Mouse (Mus musculus): Measurements from ENCODE around the gene Dnah3. TPM values are rescaled to one million over a fixed set of nuclear protein-coding genes. Genes with fewer than 3 reads are reported as not detected.

The Dnah3 gene
- polyA plus RNA-seq, 1 experiment from 2014 or later: not detected

GRCm38 (mm10) chr7:120106356-120106755 is 11.3 kb upstream of the Dnah3 start:
- no peak overlapping the region for H3K9ac ChIP-seq (replicated peaks; ENCODE audit: low read length)
- no peak overlapping the region for H3K27ac ChIP-seq (ENCODE audit: low read length)
- peaks cover 9% of the 10 kb centered on the region for H3K4me1 ChIP-seq (ENCODE audit: insufficient read depth, low read length)
- H3K27me3 ChIP-seq (ENCODE audit: insufficient read depth, low read length): no peaks in the 10 kb centered on the region
- no peak overlapping the region for H3K4me3 ChIP-seq (ENCODE audit: low read length)
- H3K4me2 ChIP-seq (replicated peaks; ENCODE audit: low read depth, low read length): no peak overlapping the region
- no peaks in the 10 kb centered on the region for H3K9me3 ChIP-seq (ENCODE audit: low read length)
- no peaks in the 10 kb centered on the region; the same call in 1 of the 2 replicates for H3K36me3 ChIP-seq (ENCODE audit: insufficient read depth, low read length)
- no peak for ATAC-seq (ENCODE audit: low FRiP score, low TSS enrichment)
- WGBS: 53% methylated on average over 2 of the region's 2 CpGs

GRCm38 (mm10) chr7:120104975-120105374 is 9.9 kb upstream of the Dnah3 start:
- Histone ChIP-seq H3K4me1 (ENCODE audit: insufficient read depth, low read length) (peaks cover 9% of the 10 kb centered on the region), H3K9ac (replicated peaks; ENCODE audit: low read length) (no peak overlapping the region), H3K36me3 (ENCODE audit: insufficient read depth, low read length) (no peaks in the 10 kb centered on the region; the same call in 1 of the 2 replicates), H3K27ac (ENCODE audit: low read length) (no peak overlapping the region), H3K27me3 (ENCODE audit: insufficient read depth, low read length) (no peaks in the 10 kb centered on the region), H3K4me3 (ENCODE audit: low read length) (no peak overlapping the region), H3K4me2 (replicated peaks; ENCODE audit: low read depth, low read length) (no peak overlapping the region), H3K9me3 (ENCODE audit: low read length) (no peaks in the 10 kb centered on the region)
- ATAC-seq (ENCODE audit: low FRiP score, low TSS enrichment): no peak
- WGBS: 76% methylated on average over 3 of the region's 3 CpGs

GRCm38 (mm10) chr7:120103019-120103567 is 8.0 kb upstream of the Dnah3 start:
- Histone ChIP-seq H3K9me3 (ENCODE audit: low read length) (no peaks in the 10 kb centered on the region), H3K4me3 (ENCODE audit: low read length) (peak overlapping the region; percentile 69), H3K36me3 (ENCODE audit: insufficient read depth, low read length) (no peaks in the 10 kb centered on the region; the same call in 1 of the 2 replicates), H3K4me1 (ENCODE audit: insufficient read depth, low read length) (peaks cover 9% of the 10 kb centered on the region), H3K27me3 (ENCODE audit: insufficient read depth, low read length) (no peaks in the 10 kb centered on the region), H3K4me2 (replicated peaks; ENCODE audit: low read depth, low read length) (peak overlapping the region; percentile 93), H3K27ac (ENCODE audit: low read length) (no peak overlapping the region), H3K9ac (replicated peaks; ENCODE audit: low read length) (peak overlapping the region; percentile 78)
- WGBS: 2% methylated on average over 25 of the region's 25 CpGs
- peak; percentile 40; the same call in 1 of the 2 replicates for ATAC-seq (ENCODE audit: low FRiP score, low TSS enrichment)

DNA sequence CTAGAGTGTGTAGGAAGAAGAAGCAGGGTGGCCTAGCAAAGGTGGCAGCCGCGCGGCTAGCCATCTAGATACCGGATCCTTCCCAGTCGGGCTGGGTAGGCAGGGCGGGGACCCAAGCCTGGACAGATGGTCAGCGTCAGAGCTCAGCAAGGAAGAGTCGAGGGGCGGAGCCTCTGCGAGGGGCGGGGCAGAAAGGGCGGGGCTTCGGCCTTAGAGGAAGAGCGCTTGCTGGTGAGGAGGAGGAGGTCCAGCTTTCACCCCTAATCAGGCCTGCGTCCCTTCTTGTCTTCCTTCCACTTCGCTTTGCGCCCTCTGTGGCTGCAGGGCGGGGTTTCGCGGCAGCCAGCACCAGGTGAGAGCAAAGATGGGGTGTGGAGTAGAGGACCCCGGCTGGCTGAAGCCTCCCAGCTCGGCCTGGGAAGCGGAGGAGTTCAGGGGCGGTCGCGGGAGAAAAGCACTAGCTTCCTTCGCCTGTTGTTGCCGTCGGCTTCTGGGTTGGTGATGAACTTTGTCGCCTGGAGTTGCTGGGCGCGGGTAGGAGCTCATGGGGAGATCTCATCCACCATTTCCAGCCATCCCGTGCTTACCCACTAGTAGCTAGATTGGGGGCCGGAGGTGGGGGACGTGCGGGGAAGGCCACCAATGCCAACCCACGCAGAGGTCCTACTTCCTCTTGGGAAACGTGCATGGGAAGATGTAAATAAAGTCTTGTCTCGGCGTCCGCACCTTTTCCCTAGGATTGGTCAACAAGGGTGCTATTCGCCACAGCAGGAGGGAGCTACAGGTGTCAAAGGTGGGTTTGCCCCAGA is 7.3 kb upstream of the Dnah3 start, which contains the start of gene Tmem159:
Gene Tmem159, plus strand, starts transcription at position 190 of the 809 bp plus-strand sequence.
- H3K4me1 ChIP-seq (ENCODE audit: insufficient read depth, low read length): peaks cover 9% of the 10 kb centered on the region
- peak; percentile 96 for ATAC-seq (ENCODE audit: low FRiP score, low TSS enrichment)
- H3K9ac ChIP-seq (replicated peaks; ENCODE audit: low read length): peak within 1 kb of the TSS; percentile 78
- no peaks in the 10 kb centered on the region for H3K9me3 ChIP-seq (ENCODE audit: low read length)
- WGBS: under 1% methylated on average over 42 of the region's 42 CpGs
- H3K4me2 ChIP-seq (replicated peaks; ENCODE audit: low read depth, low read length): peak within 1 kb of the TSS; percentile 93
- peak within 1 kb of the TSS; percentile 75 for H3K27ac ChIP-seq (ENCODE audit: low read length)
- H3K4me3 ChIP-seq (ENCODE audit: low read length): peak within 1 kb of the TSS; percentile 69
- no peaks in the 10 kb centered on the region for H3K36me3 ChIP-seq (ENCODE audit: insufficient read depth, low read length)
- no peaks in the 10 kb centered on the region for H3K27me3 ChIP-seq (ENCODE audit: insufficient read depth, low read length)

DNA sequence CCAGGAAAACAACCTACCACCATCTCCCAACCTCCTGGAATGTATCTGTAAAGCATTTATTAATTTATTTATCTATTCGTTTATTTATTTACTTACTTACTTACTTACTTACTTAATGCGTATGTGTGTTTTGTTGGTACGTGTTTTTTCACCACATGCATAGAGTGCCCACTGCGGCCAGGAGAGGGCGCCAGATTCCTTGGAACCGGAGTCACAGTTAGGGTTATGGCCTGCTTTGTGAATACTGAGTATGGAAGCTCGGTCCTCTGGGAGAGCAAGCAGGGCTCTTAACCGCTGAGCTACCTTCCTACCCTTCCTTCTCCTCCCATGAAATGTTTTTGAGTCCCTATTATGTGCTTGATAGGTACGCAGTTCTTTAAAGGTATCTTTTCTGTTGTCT is 3.3 kb upstream of the Dnah3 start:
- H3K9ac ChIP-seq (replicated peaks; ENCODE audit: low read length): no peak overlapping the region
- no peaks in the 10 kb centered on the region for H3K27me3 ChIP-seq (ENCODE audit: insufficient read depth, low read length)
- no peak overlapping the region for H3K4me3 ChIP-seq (ENCODE audit: low read length)
- H3K36me3 ChIP-seq (ENCODE audit: insufficient read depth, low read length): no peaks in the 10 kb centered on the region
- WGBS: 24% methylated on average over 9 of the region's 9 CpGs
- no peaks in the 10 kb centered on the region for H3K9me3 ChIP-seq (ENCODE audit: low read length)
- peaks cover 6% of the 10 kb centered on the region for H3K4me1 ChIP-seq (ENCODE audit: insufficient read depth, low read length)
- no peak overlapping the region; the same call in 1 of the 2 replicates for H3K4me2 ChIP-seq (replicated peaks; ENCODE audit: low read depth, low read length)
- 0 out of 2 replicates have a peak, but pooled peaks have one; percentile 44 for ATAC-seq (ENCODE audit: low FRiP score, low TSS enrichment)
- H3K27ac ChIP-seq (ENCODE audit: low read length): no peak overlapping the region

DNA sequence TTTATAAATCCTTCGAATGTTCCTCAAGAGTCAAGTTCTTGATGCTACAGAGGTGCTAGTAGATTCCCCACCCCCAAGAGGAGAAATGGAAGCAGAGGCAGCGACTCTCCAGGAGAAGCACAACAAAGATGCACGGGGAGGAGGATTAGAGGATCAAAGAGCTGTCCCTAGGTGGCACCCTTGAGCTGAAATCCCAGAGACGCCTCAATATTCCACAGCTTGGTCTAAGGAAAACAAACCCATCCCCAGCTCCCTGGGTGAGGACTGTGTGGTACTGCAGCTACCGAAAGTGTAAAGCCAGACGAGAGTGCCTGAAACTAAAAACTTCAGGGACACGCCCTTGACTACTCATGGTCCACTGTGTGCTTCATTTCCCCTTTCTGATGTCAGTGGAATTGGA is 2.8 kb upstream of the Dnah3 start:
- H3K27ac ChIP-seq (ENCODE audit: low read length): no peak overlapping the region
- H3K4me1 ChIP-seq (ENCODE audit: insufficient read depth, low read length): 0 out of 2 replicates have a peak, but pooled peaks cover under 1% of the 10 kb centered on the region
- H3K36me3 ChIP-seq (ENCODE audit: insufficient read depth, low read length): no peaks in the 10 kb centered on the region
- no peak overlapping the region for H3K9ac ChIP-seq (replicated peaks; ENCODE audit: low read length)
- no peaks in the 10 kb centered on the region for H3K9me3 ChIP-seq (ENCODE audit: low read length)
- peak; percentile 55 for ATAC-seq (ENCODE audit: low FRiP score, low TSS enrichment)
- H3K27me3 ChIP-seq (ENCODE audit: insufficient read depth, low read length): no peaks in the 10 kb centered on the region
- H3K4me2 ChIP-seq (replicated peaks; ENCODE audit: low read depth, low read length): peak overlapping the region; percentile 15; the same call in 1 of the 2 replicates
- 6% methylated on average over 7 of the region's 7 CpGs for WGBS
- no peak overlapping the region for H3K4me3 ChIP-seq (ENCODE audit: low read length)

- no peak overlapping the region for H3K9ac ChIP-seq (replicated peaks; ENCODE audit: low read length)
- no peak for ATAC-seq (ENCODE audit: low FRiP score, low TSS enrichment)
- H3K27me3 ChIP-seq (ENCODE audit: insufficient read depth, low read length): no peaks in the 10 kb centered on the region
- WGBS: 82% methylated on average over 3 of the region's 3 CpGs
- H3K36me3 ChIP-seq (ENCODE audit: insufficient read depth, low read length): no peaks in the 10 kb centered on the region
- H3K4me1 ChIP-seq (ENCODE audit: insufficient read depth, low read length): no peaks in the 10 kb centered on the region
- no peak overlapping the region for H3K4me2 ChIP-seq (replicated peaks; ENCODE audit: low read depth, low read length)
- H3K27ac ChIP-seq (ENCODE audit: low read length): no peak overlapping the region
- H3K4me3 ChIP-seq (ENCODE audit: low read length): no peak overlapping the region
- no peaks in the 10 kb centered on the region for H3K9me3 ChIP-seq (ENCODE audit: low read length)
Observed at GRCm38 (mm10) chr7:120094216-120094615, 864 bp downstream of the Dnah3 start.

- Histone ChIP-seq H3K4me3 (ENCODE audit: low read length) (no peak overlapping the region), H3K9ac (replicated peaks; ENCODE audit: low read length) (no peak overlapping the region), H3K36me3 (ENCODE audit: insufficient read depth, low read length) (no peaks in the 10 kb centered on the region), H3K27ac (ENCODE audit: low read length) (no peak overlapping the region), H3K27me3 (ENCODE audit: insufficient read depth, low read length) (no peaks in the 10 kb centered on the region), H3K4me1 (ENCODE audit: insufficient read depth, low read length) (no peaks in the 10 kb centered on the region), H3K4me2 (replicated peaks; ENCODE audit: low read depth, low read length) (no peak overlapping the region), H3K9me3 (ENCODE audit: low read length) (no peaks in the 10 kb centered on the region)
- 61% methylated on average over 5 of the region's 5 CpGs for WGBS
- ATAC-seq (ENCODE audit: low FRiP score, low TSS enrichment): no peak
Observed at GRCm38 (mm10) chr7:120093033-120093432, 2.0 kb downstream of the Dnah3 start.

- Histone ChIP-seq H3K4me2 (replicated peaks; ENCODE audit: low read depth, low read length) (no peak overlapping the region), H3K4me3 (ENCODE audit: low read length) (no peak overlapping the region), H3K4me1 (ENCODE audit: insufficient read depth, low read length) (no peaks in the 10 kb centered on the region), H3K9me3 (ENCODE audit: low read length) (no peaks in the 10 kb centered on the region), H3K36me3 (ENCODE audit: insufficient read depth, low read length) (no peaks in the 10 kb centered on the region), H3K27ac (ENCODE audit: low read length) (no peak overlapping the region), H3K9ac (replicated peaks; ENCODE audit: low read length) (no peak overlapping the region), H3K27me3 (ENCODE audit: insufficient read depth, low read length) (no peaks in the 10 kb centered on the region)
- no peak for ATAC-seq (ENCODE audit: low FRiP score, low TSS enrichment)
- whole genome bisulfite sequencing: 56% methylated on average over 3 of the region's 3 CpGs
Observed at GRCm38 (mm10) chr7:120080177-120080576, 14.9 kb downstream of the Dnah3 start.

DNA sequence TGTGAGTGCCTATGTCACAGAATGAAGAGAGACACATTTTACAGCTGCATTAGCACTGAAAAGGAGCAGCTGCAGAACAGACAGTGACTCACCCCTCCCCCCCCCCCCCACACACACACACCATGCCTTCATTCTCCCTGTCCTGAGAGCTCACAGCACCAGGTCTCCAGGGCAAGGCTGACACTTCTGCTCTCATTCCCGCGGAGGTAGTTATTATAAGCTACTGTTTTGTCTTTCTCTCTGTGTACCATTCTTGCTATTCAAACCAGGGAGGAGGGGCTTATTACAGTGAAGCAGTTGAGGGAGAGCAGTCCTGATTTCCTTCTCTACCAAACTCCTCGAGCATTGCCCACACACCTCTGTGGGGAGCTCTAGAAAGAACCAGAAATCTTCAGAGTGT is 25.9 kb downstream of the Dnah3 start:
- Histone ChIP-seq H3K9me3 (ENCODE audit: low read length) (no peaks in the 10 kb centered on the region), H3K36me3 (ENCODE audit: insufficient read depth, low read length) (no peaks in the 10 kb centered on the region), H3K4me1 (ENCODE audit: insufficient read depth, low read length) (no peaks in the 10 kb centered on the region), H3K4me3 (ENCODE audit: low read length) (no peak overlapping the region), H3K27ac (ENCODE audit: low read length) (no peak overlapping the region), H3K27me3 (ENCODE audit: insufficient read depth, low read length) (no peaks in the 10 kb centered on the region), H3K4me2 (replicated peaks; ENCODE audit: low read depth, low read length) (no peak overlapping the region), H3K9ac (replicated peaks; ENCODE audit: low read length) (no peak overlapping the region)
- ATAC-seq (ENCODE audit: low FRiP score, low TSS enrichment): no peak
- WGBS: 21% methylated on average over 3 of the region's 3 CpGs
